Mouse (Mus musculus) bone marrow, adult 2 months (tissue): ENCODE measurements at regions not wholly inside any gene's neighbourhood (a gene's known extent, or its start where the extent isn't known, plus 50 kb on each side); places are given as distances from the start of the nearest gene placed in this dataset.

Experiments used
- CTCF ChIP-seq: fragments of 200-500 bp; IDR thresholded peaks from 2 replicates; pipeline ENCODE4 v1.5.1; 2011; ENCODE audit warnings: low read length, control low read depth; ENCODE audit not compliant: control insufficient read depth, insufficient read depth
- POLR2A ChIP-seq: fragments of 200-500 bp; IDR thresholded peaks from 2 replicates; pipeline ENCODE4 v1.6.1; 2011; ENCODE audit warnings: low read depth, mild to moderate bottlenecking, control low read depth, low read length, borderline replicate concordance; ENCODE audit not compliant: control insufficient read depth

GRCm38 (mm10) chr13:31223016-31223415 is 249.0 kb downstream of the Gm5447 start:
- no peak for TF ChIP-seq POLR2A
- no peak for TF ChIP-seq CTCF
